Mouse (Mus musculus) lung, adult 2 months (tissue): ENCODE data around the gene Slc12a3. TPM values are rescaled to one million over a fixed set of nuclear protein-coding genes. Genes with fewer than 3 reads are reported as not detected.

Experiments
- DNase-seq: peaks from one replicate; pipeline ENCODE4 v3.0.0; 2022
- H3K4me1 ChIP-seq: fragments of 200-500 bp; 2 replicates; pipeline ENCODE4 v1.6.1; 2011; ENCODE audit warnings: low read length; ENCODE audit not compliant: control insufficient read depth, insufficient read depth
- H3K4me3 ChIP-seq: fragments of 200-500 bp; replicated peaks from 2 replicates; pipeline ENCODE3; 2011; ENCODE audit warnings: low read depth, mild to moderate bottlenecking, control low read depth, low read length; ENCODE audit errors: extremely low read depth
- CTCF ChIP-seq: fragments of 200-500 bp; IDR thresholded peaks from 2 replicates; pipeline ENCODE4 v1.5.1; 2011; ENCODE audit warnings: mild to moderate bottlenecking, low read length, control low read depth; ENCODE audit not compliant: insufficient read depth
- POLR2A ChIP-seq: fragments of 200-500 bp; IDR thresholded peaks from 2 replicates; pipeline ENCODE4 v1.6.1; 2011; ENCODE audit warnings: low read depth, mild to moderate bottlenecking, control low read depth, low read length, borderline replicate concordance; ENCODE audit errors: extremely low read depth
- WGBS: fragments of 180-500 bp; shearing (Covaris S2); methylation state at CpG from one replicate; pipeline ENCODE4 v1.1.7; 2018; 5-methylcytosine and 5-hydroxymethylcytosine counted together
- polyA plus RNA-seq: library from polyadenylated mRNA; depleted of rRNA; stranded (reverse); fragments of >200 nt; gene quantifications from 2 replicates; pipeline ENCODE4 v1.2.3, GENCODE M21; 2012

Gene Slc12a3
- polyA plus RNA-seq, 1 experiment: 0.27 TPM

GRCm38 (mm10) chr8:94345657-94346056 lies 16.7 kb downstream of the Slc12a3 start:
- Histone ChIP-seq H3K4me3 (no peak overlapping the region), H3K4me1 (peaks cover 7% of the 10 kb centered on the region)
- DNase-seq: no peak
- TF ChIP-seq CTCF (no peak), POLR2A (no peak)
- 94% methylated on average over 4 of the region's 4 CpGs for WGBS

GRCm38 (mm10) chr8:94346264-94346663 lies 17.3 kb downstream of the Slc12a3 start:
- no peak for DNase-seq

GRCm38 (mm10) chr8:94348425-94348824 lies 19.4 kb downstream of the Slc12a3 start:
- peak; percentile 46 for DNase-seq
- no peak overlapping the region for H3K4me3 ChIP-seq
- TF ChIP-seq CTCF (no peak), POLR2A (no peak)
- H3K4me1 ChIP-seq: peaks cover 6% of the 10 kb centered on the region
- WGBS: 41% methylated on average over 9 of the region's 9 CpGs

More at GRCm38 (mm10) chr8:94346264-94346663, 17.3 kb downstream of the Slc12a3 start:
- TF ChIP-seq CTCF: no peak
- TF ChIP-seq POLR2A: no peak
- WGBS: 86% methylated on average over 13 of the region's 13 CpGs
- Histone ChIP-seq H3K4me3 (no peak overlapping the region), H3K4me1 (peaks cover 7% of the 10 kb centered on the region)

GRCm38 (mm10) chr8:94354069-94354531 lies 25.1 kb downstream of the Slc12a3 start:
- 46% methylated on average over 7 of the region's 7 CpGs for WGBS
- peaks cover 9% of the 10 kb centered on the region for H3K4me1 ChIP-seq
- TF ChIP-seq POLR2A (peak; percentile 37; the same call in 1 of the 2 replicates), CTCF (no peak)
- H3K4me3 ChIP-seq: peak overlapping the region; percentile 7
- DNase-seq: no peak

GRCm38 (mm10) chr8:94354571-94354970 lies 25.6 kb downstream of the Slc12a3 start:
- whole genome bisulfite sequencing: 27% methylated on average over 4 of the region's 4 CpGs
- no peak overlapping the region for H3K4me3 ChIP-seq

GRCm38 (mm10) chr8:94357220-94357619 lies 28.2 kb downstream of the Slc12a3 start:
- TF ChIP-seq CTCF (no peak), POLR2A (no peak)
- no peak for DNase-seq
- WGBS: 60% methylated on average over 6 of the region's 6 CpGs
- Histone ChIP-seq H3K4me1 (peaks cover 18% of the 10 kb centered on the region), H3K4me3 (no peak overlapping the region)

More at GRCm38 (mm10) chr8:94354571-94354970, 25.6 kb downstream of the Slc12a3 start:
- H3K4me1 ChIP-seq: peaks cover 10% of the 10 kb centered on the region
- TF ChIP-seq CTCF (no peak), POLR2A (0 out of 2 replicates have a peak, but pooled peaks have one; percentile 18)
- peak; percentile 54 for DNase-seq

- H3K4me1 ChIP-seq: peaks cover 29% of the 10 kb centered on the region
- WGBS: 27% methylated on average over 5 of the region's 5 CpGs
- TF ChIP-seq CTCF (no peak), POLR2A (no peak)
- H3K4me3 ChIP-seq: no peak overlapping the region
- DNase-seq: peak; percentile 77
Measured at GRCm38 (mm10) chr8:94358541-94358940, 29.5 kb downstream of the Slc12a3 start.

GRCm38 (mm10) chr8:94361774-94362431 lies 32.9 kb downstream of the Slc12a3 start:
- WGBS: 75% methylated on average over 6 of the region's 6 CpGs
- no peak for TF ChIP-seq CTCF
- no peak for DNase-seq
- Histone ChIP-seq H3K4me3 (no peak overlapping the region), H3K4me1 (peaks cover 41% of the 10 kb centered on the region)

- no peak for DNase-seq
- peaks cover 41% of the 10 kb centered on the region for H3K4me1 ChIP-seq
- peak overlapping the region; percentile 1 for H3K4me3 ChIP-seq
- 41% methylated on average over 7 of the region's 7 CpGs for WGBS
- TF ChIP-seq CTCF: no peak
Measured at GRCm38 (mm10) chr8:94362607-94363239, 33.7 kb downstream of the Slc12a3 start.

GRCm38 (mm10) chr8:94363288-94363688 lies 34.3 kb downstream of the Slc12a3 start:
- Histone ChIP-seq H3K4me3 (peak overlapping the region; percentile 1), H3K4me1 (peaks cover 40% of the 10 kb centered on the region)
- peak; percentile 69 for DNase-seq
- WGBS: 11% methylated on average over 4 of the region's 4 CpGs
- TF ChIP-seq POLR2A: no peak; the same call in 1 of the 2 replicates
